In genomic region chr1:80192837-80193236, GRCm38 (mm10) we compare ENCODE assay signal across 23 mouse cellular contexts. TPM values are rescaled to one million over a fixed set of nuclear protein-coding genes. Genes with fewer than 3 reads are reported as not detected.
"Had no signal": no experiment of that assay in that cellular context is flagged by ENCODE, and none has a peak within 500 bp of the region (broad histone marks: within the 10 kb centered on the region; RNA-seq: fewer than 3 reads in every experiment).

No protein-coding gene starts in this region.

- H3K27me3 ChIP-seq: hindbrain, embryonic 13.5 days; hindbrain, embryonic 15.5 days; kidney, embryonic 15.5 days; limb, embryonic 13.5 days; limb, embryonic 15.5 days; liver, embryonic 12.5 days had no signal

- H3K4me2 ChIP-seq: hindbrain, embryonic 13.5 days; hindbrain, embryonic 15.5 days; kidney, embryonic 15.5 days; limb, embryonic 13.5 days; limb, embryonic 15.5 days; liver, embryonic 12.5 days had no signal

- H3K9ac ChIP-seq: forebrain, postnatal 0 days; hindbrain, embryonic 13.5 days; hindbrain, embryonic 15.5 days; kidney, embryonic 15.5 days; limb, embryonic 13.5 days; limb, embryonic 15.5 days; liver, embryonic 12.5 days; liver, embryonic 14.5 days had no signal

- H3K4me1 ChIP-seq: hindbrain, embryonic 13.5 days; hindbrain, embryonic 15.5 days; kidney, embryonic 15.5 days; limb, embryonic 13.5 days; limb, embryonic 15.5 days; liver, embryonic 12.5 days had no signal

- H3K36me3 ChIP-seq: hindbrain, embryonic 13.5 days; hindbrain, embryonic 15.5 days; kidney, embryonic 15.5 days; limb, embryonic 13.5 days; limb, embryonic 15.5 days; liver, embryonic 12.5 days had no signal

- H3K9me3 ChIP-seq: hindbrain, embryonic 13.5 days; hindbrain, embryonic 15.5 days; kidney, embryonic 15.5 days; limb, embryonic 13.5 days; limb, embryonic 15.5 days; liver, embryonic 12.5 days had no signal

- H3K4me3 ChIP-seq: hindbrain, embryonic 13.5 days; hindbrain, embryonic 15.5 days; kidney, embryonic 15.5 days; limb, embryonic 13.5 days; limb, embryonic 15.5 days; liver, embryonic 12.5 days had no signal

- DNase-seq: forebrain, postnatal 0 days; gastrocnemius, postnatal 14 days; gastrocnemius, postnatal 36 days; kidney, adult 11 months; kidney, adult 2 months; kidney, adult 9 months; kidney, postnatal 14 days; kidney, postnatal 36 days; layer of hippocampus, adult 9-11 months; layer of hippocampus, postnatal 36 days; left cerebral cortex, postnatal 4 days had no signal

- ATAC-seq: forebrain, postnatal 0 days; hindbrain, postnatal 0 days; intestine, embryonic 16.5 days; liver, embryonic 12.5 days had no signal

- H3K27ac ChIP-seq: hindbrain, embryonic 13.5 days; hindbrain, embryonic 15.5 days; hindbrain, postnatal 0 days; kidney, embryonic 15.5 days; kidney, postnatal 0 days; limb, embryonic 13.5 days; limb, embryonic 15.5 days; liver, embryonic 12.5 days; liver, embryonic 14.5 days had no signal

RNA-seq across cellular contexts. Expression of gene Fam124b, which starts 25.4 kb away (rescaled TPM):
- total RNA-seq: hematopoietic stem cell, adult 5-6 weeks; liver, adult 2 months had no signal
- polyA plus RNA-seq: liver, adult 2 months; liver, embryonic 12.5 days; liver, embryonic 14.5 days had no signal
